Mouse (Mus musculus): ENCODE data around the gene Nebl.

GRCm38 (mm10) chr2:17683326-17684040, 47.8 kb downstream of the Nebl start:
- TF ChIP-seq GATA1 (IDR thresholded peaks at IDR 0.05; ENCODE audit: low read length) = no peak
- no peak for TF ChIP-seq TAL1 (IDR thresholded peaks at IDR 0.05; ENCODE audit: low read length)

All from erythroblast, embryonic 14.5 days (primary cell).